Mouse (Mus musculus): Measurements from ENCODE around the gene Hectd3.

DNA sequence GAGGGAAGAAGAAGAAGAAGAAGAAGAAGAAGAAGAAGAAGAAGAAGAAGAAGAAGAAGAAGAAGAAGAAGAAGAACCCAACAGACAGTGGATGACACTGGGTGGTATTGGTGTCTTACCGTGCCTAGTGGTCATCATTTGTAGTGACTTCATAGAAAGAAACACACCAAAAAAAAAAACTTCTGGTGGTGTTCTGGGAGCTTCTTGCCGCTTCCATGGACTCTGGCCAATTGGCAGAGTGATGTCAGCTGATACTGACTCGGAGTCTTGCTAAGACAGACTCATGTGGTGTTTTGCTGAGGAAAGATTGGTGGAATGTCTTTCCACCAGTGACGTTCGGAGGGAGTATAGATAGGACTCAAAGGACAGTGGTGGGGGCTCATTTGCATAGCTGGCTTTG lies 15.1 kb downstream of the Hectd3 start:
- no peak for TF ChIP-seq CTCF (conservative IDR thresholded peaks at IDR 0.05; ENCODE audit: insufficient read depth, insufficient read length, low read depth, low read length)
- no peak for TF ChIP-seq POLR2A (IDR thresholded peaks at IDR 0.05; ENCODE audit: low read depth, low read length)
